Mouse (Mus musculus) forebrain, embryonic 12.5 days (tissue): ENCODE data around the gene Slc12a1. TPM values are rescaled to one million over a fixed set of nuclear protein-coding genes. Genes with fewer than 3 reads are reported as not detected.

Experiments
- ATAC-seq: fragments of 200-750 bp; cut with Nextera tagmentation; 2 replicates; pipeline ENCODE4 v1.8.0; 2017; ENCODE audit warnings: moderate TSS enrichment; ENCODE audit not compliant: low FRiP score
- H3K27ac ChIP-seq: fragments of 300-500 bp; sonication (generic); 2 replicates; pipeline ENCODE4 v1.5.1; 2016; ENCODE audit warnings: mild to moderate bottlenecking
- H3K27me3 ChIP-seq: fragments of 300-500 bp; sonication (generic); 2 replicates; pipeline ENCODE4 v1.6.1; 2016; ENCODE audit warnings: mild to moderate bottlenecking
- H3K36me3 ChIP-seq: fragments of 300-500 bp; sonication (generic); replicated peaks from 2 replicates; pipeline ENCODE4 v1.6.1; 2016; ENCODE audit warnings: mild to moderate bottlenecking
- H3K4me1 ChIP-seq: fragments of 300-500 bp; sonication (generic); 2 replicates; pipeline ENCODE4 v1.6.1; 2016
- H3K4me2 ChIP-seq: fragments of 300-500 bp; sonication (generic); 2 replicates; pipeline ENCODE4 v1.6.1; 2016; ENCODE audit warnings: mild to moderate bottlenecking, moderate library complexity
- H3K4me3 ChIP-seq: fragments of 300-500 bp; sonication (generic); replicated peaks from 2 replicates; pipeline ENCODE4 v1.5.1; 2016; ENCODE audit warnings: mild to moderate bottlenecking
- H3K9ac ChIP-seq: fragments of 300-500 bp; sonication (generic); 2 replicates; pipeline ENCODE4 v1.6.1; 2016; ENCODE audit warnings: mild to moderate bottlenecking
- H3K9me3 ChIP-seq: fragments of 300-500 bp; sonication (generic); 2 replicates; pipeline ENCODE4 v1.6.1; 2016
- WGBS: fragments of 180-500 bp; shearing (Covaris S2); methylation state at CpG from one replicate; pipeline ENCODE4 v1.1.7; 2016; 5-methylcytosine and 5-hydroxymethylcytosine counted together
- polyA plus RNA-seq: library from polyadenylated mRNA; unstranded; fragments of >200 nt; fragmentation: Nextera tagmentation; extraction: Ambion mirVana; gene quantifications from 2 replicates; pipeline ENCODE4 v1.2.1, GENCODE M21; 2016

The Slc12a1 gene
- polyA plus RNA-seq, 1 experiment from 2014 or later, result not detected

DNA sequence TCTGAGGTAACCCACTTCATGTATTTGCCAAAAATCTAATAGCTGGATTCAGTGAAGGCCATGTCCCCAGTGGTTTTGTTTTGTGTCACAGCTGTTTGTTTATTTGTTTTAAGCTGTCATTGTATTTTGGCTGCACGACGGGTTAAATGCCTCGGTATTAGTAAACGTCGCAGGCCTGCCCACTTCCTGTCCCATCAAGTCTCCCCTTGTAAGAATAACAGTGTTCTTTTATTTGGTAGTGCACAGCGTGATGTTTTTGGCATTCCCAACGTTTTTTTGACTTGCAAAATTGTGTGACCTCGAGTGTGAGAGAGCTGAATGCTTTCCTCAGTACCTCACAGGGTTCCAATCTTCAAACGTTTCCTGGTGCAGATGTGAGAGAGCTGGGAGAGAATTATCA, 111.4 kb downstream of the Slc12a1 start:
- Histone ChIP-seq H3K4me3 (no peak overlapping the region), H3K36me3 (peaks cover 7% of the 10 kb centered on the region; the same call in 1 of the 2 replicates), H3K4me2 (no peak overlapping the region), H3K9me3 (no peaks in the 10 kb centered on the region), H3K4me1 (0 out of 2 replicates have a peak, but pooled peaks cover 3% of the 10 kb centered on the region), H3K27me3 (no peaks in the 10 kb centered on the region), H3K9ac (no peak overlapping the region), H3K27ac (no peak overlapping the region)
- WGBS, result 36% methylated on average over 9 of the region's 9 CpGs
- ATAC-seq, result no peak

DNA sequence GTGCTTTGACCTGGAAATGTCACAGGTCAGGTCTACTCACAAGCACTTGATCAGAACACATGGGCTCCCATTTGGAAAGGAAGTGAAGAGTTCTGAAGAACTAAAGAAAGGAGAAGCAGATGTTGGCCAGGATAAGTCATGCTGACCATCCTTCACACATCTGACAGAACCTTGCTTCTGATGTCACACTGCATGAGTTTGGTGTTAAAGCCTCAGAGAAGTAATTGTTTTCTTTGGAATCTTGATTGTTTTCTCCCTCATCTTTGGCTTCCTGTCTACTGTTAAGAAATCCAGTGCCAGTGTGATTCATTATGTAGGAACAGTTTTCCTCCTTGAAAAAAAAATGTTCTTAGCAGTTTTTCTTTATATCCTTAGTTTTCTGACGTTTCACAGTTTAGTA, 116.6 kb downstream of the Slc12a1 start:
- no peak overlapping the region for H3K4me3 ChIP-seq
- no peaks in the 10 kb centered on the region for H3K9me3 ChIP-seq
- no peak overlapping the region for H3K9ac ChIP-seq
- no peak overlapping the region for H3K4me2 ChIP-seq
- 82% methylated on average over 1 of the region's 1 CpGs for WGBS
- no peak for ATAC-seq
- H3K36me3 ChIP-seq, result no peaks in the 10 kb centered on the region
- H3K27me3 ChIP-seq, result no peaks in the 10 kb centered on the region
- H3K27ac ChIP-seq, result no peak overlapping the region
- H3K4me1 ChIP-seq, result 0 out of 2 replicates have a peak, but pooled peaks cover 3% of the 10 kb centered on the region

DNA sequence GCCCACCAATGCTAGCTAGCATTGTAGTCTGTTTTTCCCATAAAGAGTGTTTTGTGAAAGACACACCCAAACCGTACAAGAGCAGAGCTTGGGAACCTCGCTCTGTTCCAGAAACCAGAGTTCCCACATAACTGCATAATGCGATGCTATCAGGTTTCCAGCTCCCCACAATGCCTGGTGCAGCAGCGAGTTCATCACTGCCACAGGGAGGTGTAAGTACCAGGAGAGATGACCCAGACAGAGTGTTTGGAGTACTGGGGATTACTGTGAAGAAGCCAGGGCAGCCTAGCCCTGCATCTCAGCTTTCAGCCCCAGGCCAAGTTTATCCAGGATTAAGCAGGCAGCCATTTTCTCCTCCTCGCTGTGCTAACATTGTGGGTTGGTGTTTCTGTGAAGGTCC, 123.3 kb downstream of the Slc12a1 start:
- no peaks in the 10 kb centered on the region for H3K4me1 ChIP-seq
- no peak for ATAC-seq
- H3K4me3 ChIP-seq, result no peak overlapping the region
- no peak overlapping the region for H3K4me2 ChIP-seq
- 65% methylated on average over 5 of the region's 5 CpGs for WGBS
- no peaks in the 10 kb centered on the region for H3K36me3 ChIP-seq
- H3K9ac ChIP-seq, result no peak overlapping the region
- no peak overlapping the region for H3K27ac ChIP-seq
- no peaks in the 10 kb centered on the region for H3K9me3 ChIP-seq
- no peaks in the 10 kb centered on the region for H3K27me3 ChIP-seq

DNA sequence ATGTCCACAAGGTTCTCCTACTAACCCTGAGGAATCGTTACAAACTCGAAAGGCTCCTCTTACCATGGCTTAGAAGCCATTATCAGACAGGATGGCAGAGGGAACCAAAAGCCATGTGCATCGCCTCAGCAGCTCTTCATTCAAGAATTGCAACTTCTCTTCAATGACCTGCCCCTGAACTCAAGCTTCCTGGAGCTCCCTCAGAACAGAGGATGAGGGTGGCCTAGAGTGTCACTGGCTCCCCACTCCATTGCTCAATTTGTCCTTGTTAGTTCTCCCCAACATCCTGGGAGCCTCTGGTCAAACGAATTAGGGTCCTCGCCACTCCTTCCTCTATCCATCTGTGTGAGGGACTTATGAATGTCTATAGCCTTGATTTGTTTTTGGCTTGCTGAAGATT, 124.4 kb downstream of the Slc12a1 start:
- H3K27ac ChIP-seq, result no peak overlapping the region
- no peak overlapping the region for H3K9ac ChIP-seq
- H3K4me3 ChIP-seq, result no peak overlapping the region
- no peak for ATAC-seq
- WGBS, result 84% methylated on average over 5 of the region's 5 CpGs
- no peaks in the 10 kb centered on the region for H3K9me3 ChIP-seq
- no peaks in the 10 kb centered on the region for H3K4me1 ChIP-seq
- H3K4me2 ChIP-seq, result no peak overlapping the region
- H3K27me3 ChIP-seq, result no peaks in the 10 kb centered on the region
- H3K36me3 ChIP-seq, result no peaks in the 10 kb centered on the region

DNA sequence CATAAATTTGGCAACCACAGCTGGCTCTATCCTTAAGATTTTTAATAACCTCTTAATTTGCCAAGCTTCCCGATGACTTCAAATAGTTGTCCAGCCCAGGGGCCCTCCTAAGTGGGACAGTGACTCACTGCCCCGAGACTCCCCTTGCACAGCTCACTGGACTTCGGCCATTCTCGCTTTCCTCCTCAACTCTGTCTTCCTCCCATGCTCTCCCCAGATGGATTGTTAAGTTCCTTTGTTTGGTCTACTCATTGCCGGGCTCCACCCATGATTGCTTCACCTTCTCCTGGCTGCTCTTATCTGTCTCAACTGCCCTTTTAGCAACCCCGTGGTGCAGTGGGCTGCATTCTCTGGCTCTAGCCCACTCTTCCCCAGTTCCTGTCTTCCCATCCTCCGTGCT, 126.2 kb downstream of the Slc12a1 start:
- Histone ChIP-seq H3K27me3 (no peaks in the 10 kb centered on the region), H3K9me3 (no peaks in the 10 kb centered on the region), H3K36me3 (no peaks in the 10 kb centered on the region), H3K4me1 (no peaks in the 10 kb centered on the region), H3K4me2 (no peak overlapping the region), H3K27ac (no peak overlapping the region), H3K4me3 (no peak overlapping the region), H3K9ac (no peak overlapping the region)
- ATAC-seq, result no peak
- WGBS, result 85% methylated on average over 7 of the region's 7 CpGs

Other genes with a start within 250 kb of the Slc12a1 start
- gene Slc24a5, start 84.4 kb upstream of the Slc12a1 start, polyA plus RNA-seq, result 5.2 and 5.4 TPM in 2 replicates
- gene Myef2, start 28.8 kb upstream of the Slc12a1 start, polyA plus RNA-seq, result 220 and 294 TPM in 2 replicates
- gene Ctxn2, start 15.8 kb upstream of the Slc12a1 start, polyA plus RNA-seq, result 0.24 and 0.38 TPM in 2 replicates
- 224 and 225 TPM in 2 replicates for gene Dut, start 94.7 kb downstream of the Slc12a1 start, polyA plus RNA-seq